Mouse (Mus musculus): ENCODE data around the gene Tcf7l2.

Tcf7l2 gene

GRCm38 (mm10) chr19:55836930-55837687, 95.5 kb downstream of the Tcf7l2 start:
- DNase-seq: no peak

- DNase-seq: no peak
These were observed 96.3 kb downstream of the Tcf7l2 start for GRCm38 (mm10) chr19:55837924-55838323.

- no peak for DNase-seq
These were observed 96.9 kb downstream of the Tcf7l2 start for GRCm38 (mm10) chr19:55838389-55839035.

GRCm38 (mm10) chr19:55839036-55839555, 97.5 kb downstream of the Tcf7l2 start:
- no peak for DNase-seq

GRCm38 (mm10) chr19:55840499-55841121, 99.0 kb downstream of the Tcf7l2 start:
- DNase-seq: no peak

GRCm38 (mm10) chr19:55842046-55842445, 100.4 kb downstream of the Tcf7l2 start:
- DNase-seq: no peak

- no peak for DNase-seq
These were observed 101.7 kb downstream of the Tcf7l2 start for GRCm38 (mm10) chr19:55843111-55843887.

GRCm38 (mm10) chr19:55845702-55846101, 104.1 kb downstream of the Tcf7l2 start:
- DNase-seq: no peak

- no peak for DNase-seq
These were observed 104.6 kb downstream of the Tcf7l2 start for GRCm38 (mm10) chr19:55846256-55846655.

- DNase-seq: no peak
These were observed 105.4 kb downstream of the Tcf7l2 start for GRCm38 (mm10) chr19:55847043-55847442.

- DNase-seq: peak; percentile 33 to 49
These were observed 108.9 kb downstream of the Tcf7l2 start for GRCm38 (mm10) chr19:55850402-55851078.

GRCm38 (mm10) chr19:55851498-55852324, 110.1 kb downstream of the Tcf7l2 start:
- peak; percentile 20 to 37 for DNase-seq

- no peak for DNase-seq
These were observed 112.8 kb downstream of the Tcf7l2 start for GRCm38 (mm10) chr19:55854389-55854788.

- no peak for DNase-seq
These were observed 114.0 kb downstream of the Tcf7l2 start for GRCm38 (mm10) chr19:55855571-55855970.

GRCm38 (mm10) chr19:55857328-55857727, 115.7 kb downstream of the Tcf7l2 start:
- no peak for DNase-seq

GRCm38 (mm10) chr19:55860009-55860743, 118.6 kb downstream of the Tcf7l2 start:
- no peak for DNase-seq

GRCm38 (mm10) chr19:55861746-55862145, 120.1 kb downstream of the Tcf7l2 start:
- no peak for DNase-seq

GRCm38 (mm10) chr19:55862559-55862958, 120.9 kb downstream of the Tcf7l2 start:
- no peak for DNase-seq

- DNase-seq: no peak
These were observed 123.4 kb downstream of the Tcf7l2 start for GRCm38 (mm10) chr19:55865049-55865448.

- DNase-seq: no peak
These were observed 124.4 kb downstream of the Tcf7l2 start for GRCm38 (mm10) chr19:55865774-55866578.

Measured in cerebellum, postnatal 14 days (tissue).